ENCODE assay signal across 26 mouse cellular contexts in genomic region chrX:103298937-103299336, GRCm38 (mm10). TPM values are rescaled to one million over a fixed set of nuclear protein-coding genes. Genes with fewer than 3 reads are reported as not detected.
DNase-seq lines count a peak whose midpoint lies in the region; ATAC-seq and TF ChIP-seq lines count a peak whose summit lies in the region.
"Had no signal": no experiment of that assay in that cellular context is flagged by ENCODE, and none has a peak within 500 bp of the region (broad histone marks: within the 10 kb centered on the region; RNA-seq: fewer than 3 reads in every experiment).

No protein-coding gene starts in this region.

- H3K9ac ChIP-seq in CH12.LX (ENCODE audit: insufficient read depth, low read depth) = no peak overlapping the region
- H3K9ac ChIP-seq in forebrain, embryonic 16.5 days (replicated peaks; ENCODE audit: low read depth, low read length) = no peak overlapping the region
- no peak overlapping the region for H3K9ac ChIP-seq in hindbrain, embryonic 16.5 days (ENCODE audit: low read depth, low read length)
- H3K9ac ChIP-seq in midbrain, embryonic 11.5 days (ENCODE audit: low read length) = no peak overlapping the region
- H3K9ac ChIP-seq: forebrain, embryonic 13.5 days; heart, embryonic 13.5 days; hindbrain, embryonic 15.5 days had no signal

- no peak for TF ChIP-seq EP300 in CH12.LX (IDR thresholded peaks at IDR 0.05; ENCODE audit: low read length)

- no peaks in the 10 kb centered on the region for H3K4me1 ChIP-seq in CH12.LX (ENCODE audit: control insufficient read depth in 1 of 2, insufficient read depth in 2 of 2)
- H3K4me1 ChIP-seq in forebrain, embryonic 16.5 days (replicated peaks; ENCODE audit: control insufficient read depth, insufficient read depth, low read length) = no peaks in the 10 kb centered on the region
- no peaks in the 10 kb centered on the region for H3K4me1 ChIP-seq in hindbrain, embryonic 16.5 days (ENCODE audit: control insufficient read depth, insufficient read depth, low read depth, low read length)
- no peaks in the 10 kb centered on the region for H3K4me1 ChIP-seq in midbrain, embryonic 11.5 days (ENCODE audit: control insufficient read depth, insufficient read depth, low read length)
- H3K4me1 ChIP-seq: embryonic facial prominence, embryonic 10.5 days; forebrain, embryonic 13.5 days; heart, embryonic 13.5 days; hindbrain, embryonic 15.5 days had no signal

- 66% methylated on average over 4 of the region's 4 CpGs for WGBS in forebrain, embryonic 16.5 days
- 68% methylated on average over 4 of the region's 4 CpGs for WGBS in hindbrain, embryonic 16.5 days
- WGBS in midbrain, embryonic 11.5 days = 73% methylated on average over 4 of the region's 4 CpGs

- no peak for ATAC-seq in forebrain, embryonic 16.5 days
- no peak for ATAC-seq in hindbrain, embryonic 16.5 days
- ATAC-seq in midbrain, embryonic 11.5 days (ENCODE audit: low FRiP score) = no peak
- ATAC-seq: CD4-positive, CD25-positive, alpha-beta regulatory T cell, adult 4 months; forebrain, embryonic 13.5 days; inflammation-experienced regulatory T-cells, adult 6 months; intestine, postnatal 0 days had no signal

- H3K36me3 ChIP-seq in CH12.LX (replicated peaks in 1 of 2; ENCODE audit: control insufficient read depth in 1 of 2, insufficient read depth in 1 of 2, low read length in 1 of 2) = no peaks in the 10 kb centered on the region
- no peaks in the 10 kb centered on the region for H3K36me3 ChIP-seq in forebrain, embryonic 16.5 days (ENCODE audit: control insufficient read depth, insufficient read depth)
- no peaks in the 10 kb centered on the region for H3K36me3 ChIP-seq in hindbrain, embryonic 16.5 days (ENCODE audit: control insufficient read depth, insufficient read depth, low read length)
- H3K36me3 ChIP-seq in midbrain, embryonic 11.5 days (ENCODE audit: control insufficient read depth, insufficient read depth, low read length) = no peaks in the 10 kb centered on the region
- H3K36me3 ChIP-seq: embryonic facial prominence, embryonic 10.5 days; heart, embryonic 13.5 days; hindbrain, embryonic 15.5 days had no signal

- H3K79me2 ChIP-seq in CH12.LX (replicated peaks; ENCODE audit: control insufficient read depth, extremely low read depth, insufficient read depth, poor library complexity, severe bottlenecking) = no peaks in the 10 kb centered on the region

- dilution Hi-C loops in CH12.LX (cut with MboI; ENCODE audit: extremely low pct_ligation_motif_present, extremely low pct_unique_long_range_greater_than_20kb, low sequenced_read_pairs) = no loop called here

- no peaks in the 10 kb centered on the region for H3K27me3 ChIP-seq in CH12.LX (replicated peaks)
- H3K27me3 ChIP-seq in forebrain, embryonic 16.5 days (replicated peaks; ENCODE audit: control insufficient read depth, insufficient read depth, low read length) = peaks cover 5% of the 10 kb centered on the region; the same call in 1 of the 2 replicates
- peaks cover 12% of the 10 kb centered on the region; the same call in 1 of the 2 replicates for H3K27me3 ChIP-seq in hindbrain, embryonic 16.5 days (replicated peaks; ENCODE audit: control insufficient read depth, insufficient read depth, low read length)
- peaks cover 32% of the 10 kb centered on the region for H3K27me3 ChIP-seq in midbrain, embryonic 11.5 days (ENCODE audit: control insufficient read depth, insufficient read depth, low read length)

- H3K4me2 ChIP-seq in CH12.LX (ENCODE audit: insufficient read depth, low read depth, poor library complexity, severe bottlenecking) = no peak overlapping the region
- H3K4me2 ChIP-seq in forebrain, embryonic 16.5 days (ENCODE audit: low read length) = no peak overlapping the region
- no peak overlapping the region for H3K4me2 ChIP-seq in hindbrain, embryonic 16.5 days (ENCODE audit: low read length)
- H3K4me2 ChIP-seq in midbrain, embryonic 11.5 days = no peak overlapping the region
- H3K4me2 ChIP-seq: forebrain, embryonic 13.5 days; heart, embryonic 13.5 days; hindbrain, embryonic 15.5 days had no signal

- TF ChIP-seq POLR2A in CH12.LX (IDR thresholded peaks at IDR 0.05; ENCODE audit: low read depth, low read length) = no peak

- no peak for TF ChIP-seq CTCF in CH12.LX (conservative IDR thresholded peaks at IDR 0.05 in 1 of 2, IDR thresholded peaks at IDR 0.05 in 1 of 2; ENCODE audit: low read depth in 2 of 2, low read length in 2 of 2)

- H3K9me3 ChIP-seq in CH12.LX (replicated peaks; ENCODE audit: low read length) = no peaks in the 10 kb centered on the region
- H3K9me3 ChIP-seq in forebrain, embryonic 16.5 days (ENCODE audit: control insufficient read depth, low read length) = no peaks in the 10 kb centered on the region
- no peaks in the 10 kb centered on the region for H3K9me3 ChIP-seq in hindbrain, embryonic 16.5 days (ENCODE audit: control insufficient read depth, low read length)
- no peaks in the 10 kb centered on the region for H3K9me3 ChIP-seq in midbrain, embryonic 11.5 days (ENCODE audit: control insufficient read depth, low read length)
- H3K9me3 ChIP-seq: embryonic facial prominence, embryonic 10.5 days; forebrain, embryonic 13.5 days; heart, embryonic 13.5 days; hindbrain, embryonic 15.5 days had no signal

- in situ Hi-C loops in CH12.LX (cut with MboI; ENCODE audit: low pct_ligation_motif_present, low pct_unique_long_range_greater_than_20kb, low sequenced_read_pairs) = no loop called here

- H3K4me3 ChIP-seq in CH12.LX (replicated peaks in 1 of 3; ENCODE audit: low read depth in 2 of 3, low read length in 2 of 3, poor library complexity in 1 of 3) = no peak overlapping the region
- H3K4me3 ChIP-seq in forebrain, embryonic 16.5 days (replicated peaks; ENCODE audit: low read length) = no peak overlapping the region
- no peak overlapping the region for H3K4me3 ChIP-seq in hindbrain, embryonic 16.5 days (ENCODE audit: low read length)
- H3K4me3 ChIP-seq in midbrain, embryonic 11.5 days (ENCODE audit: low read depth, low read length) = no peak overlapping the region
- H3K4me3 ChIP-seq: embryonic facial prominence, embryonic 10.5 days; forebrain, embryonic 13.5 days; heart, embryonic 13.5 days; hindbrain, embryonic 15.5 days had no signal

- no peak overlapping the region for H3K27ac ChIP-seq in CH12.LX (ENCODE audit: insufficient read depth, low read depth)
- no peak overlapping the region for H3K27ac ChIP-seq in forebrain, embryonic 16.5 days (ENCODE audit: low read length)
- no peak overlapping the region for H3K27ac ChIP-seq in hindbrain, embryonic 16.5 days (ENCODE audit: low read depth, low read length)
- H3K27ac ChIP-seq in midbrain, embryonic 11.5 days (ENCODE audit: low read depth, low read length) = no peak overlapping the region
- H3K27ac ChIP-seq: embryonic facial prominence, embryonic 10.5 days; forebrain, embryonic 13.5 days; heart, embryonic 13.5 days; hindbrain, embryonic 15.5 days had no signal

- TF ChIP-seq RAD21 in CH12.LX (IDR thresholded peaks at IDR 0.05; ENCODE audit: low read depth, low read length) = no peak

- DNase-seq in adrenal gland, postnatal 14 days = peak; percentile 6
- no peak for DNase-seq in adrenal gland, adult 18-20 months (ENCODE audit: low spot score in 2 of 2)
- peak; percentile 51 for DNase-seq in 3134 (ENCODE audit: extremely low read depth, insufficient read length, low spot score)
- DNase-seq in CH12.LX (ENCODE audit: extremely low read depth) = no peak
- DNase-seq in brain, adult 2 months (ENCODE audit: low read depth, low spot score) = peak; percentile 56
- no peak for DNase-seq in midbrain, embryonic 11.5 days (ENCODE audit: low spot score, missing footprints)
- DNase-seq: adrenal gland, postnatal 10 days; cerebellum, adult 18-20 months; cerebellum, adult 9-11 months; gastrocnemius, postnatal 36 days; heart, adult 11 months; heart, postnatal 36 days had no signal

TF ChIP-seq in CH12.LX, 34 proteins besides CTCF, POLR2A, EP300 and RAD21:
- TF ChIP-seq MEF2A (IDR thresholded peaks at IDR 0.05; ENCODE audit: borderline replicate concordance, low read depth, low read length) (no peak), MAX (IDR thresholded peaks at IDR 0.05; ENCODE audit: low read length) (no peak), BHLHE40 (IDR thresholded peaks at IDR 0.05; ENCODE audit: low read depth, low read length) (peak; percentile 16; the same call in 1 of the 2 replicates), MAFK (IDR thresholded peaks at IDR 0.05; ENCODE audit: insufficient replicate concordance, low read length) (no peak)

RNA-seq across cellular contexts. Expression of gene Cdx4, which starts 22.3 kb away (rescaled TPM):
- not detected in 2 replicates for total RNA-seq in adrenal gland, postnatal 14 days (2021)
- total RNA-seq in adrenal gland, adult 18-20 months (2021) = not detected
- total RNA-seq in CH12.LX (2012; rRNA removed) = not detected in 2 replicates
- total RNA-seq in CH12.LX (2014; rRNA removed) = not detected in 2 replicates
- not detected in 2 replicates for polyA plus RNA-seq in CH12.LX (2012; ENCODE audit: insufficient read length, low read depth)
- polyA plus RNA-seq in forebrain, embryonic 16.5 days (2015; fragmentation: Nextera tagmentation; extraction: Ambion mirVana) = not detected in 2 replicates
- polyA plus RNA-seq in hindbrain, embryonic 16.5 days (2015; fragmentation: Nextera tagmentation; extraction: Ambion mirVana) = not detected in 2 replicates
- polyA plus RNA-seq in midbrain, embryonic 11.5 days (2014; fragmentation: Nextera tagmentation; extraction: Ambion mirVana) = not detected in 2 replicates
- total RNA-seq: adrenal gland, postnatal 10 days; gastrocnemius, adult 8-10 months; gastrocnemius, postnatal 36 days; heart, postnatal 36 days; MEL had no signal
- polyA plus RNA-seq: CD4-positive, CD25-positive, alpha-beta regulatory T cell, adult 4 months; embryonic facial prominence, embryonic 10.5 days; embryonic facial prominence, embryonic 14.5 days; forebrain, embryonic 13.5 days; heart, embryonic 13.5 days; heart, postnatal 0 days; hindbrain, embryonic 11.5 days; hindbrain, embryonic 15.5 days; inflammation-experienced regulatory T-cells, adult 6 months; intestine, postnatal 0 days had no signal

RNA-seq across cellular contexts. Expression of gene Chic1, which starts 57.3 kb away (rescaled TPM):
- 5.5 and 5.7 TPM in 2 replicates for total RNA-seq in adrenal gland, postnatal 14 days (2021)
- total RNA-seq in adrenal gland, adult 18-20 months (2021) = 1 to 10 TPM; 6.1 to 6.5 TPM
- total RNA-seq in CH12.LX (2012; rRNA removed) = not detected in 2 replicates
- total RNA-seq in CH12.LX (2014; rRNA removed) = not detected in 2 replicates
- not detected in 2 replicates for polyA plus RNA-seq in CH12.LX (2012; ENCODE audit: insufficient read length, low read depth)
- polyA plus RNA-seq in forebrain, embryonic 16.5 days (2015; fragmentation: Nextera tagmentation; extraction: Ambion mirVana) = 6.2 and 7.4 TPM in 2 replicates
- polyA plus RNA-seq in hindbrain, embryonic 16.5 days (2015; fragmentation: Nextera tagmentation; extraction: Ambion mirVana) = 5.9 and 6.8 TPM in 2 replicates
- polyA plus RNA-seq in midbrain, embryonic 11.5 days (2014; fragmentation: Nextera tagmentation; extraction: Ambion mirVana) = 5.5 and 6.6 TPM in 2 replicates
- total RNA-seq: MEL had no signal

Comparison
In these comparisons a context has a peak if more than half of its experiments do, and no peak if none do; other contexts are left out.
1. DNase-seq: peak in adrenal gland, postnatal 14 days (single experiment), 3134 (single experiment) and brain, adult 2 months (single experiment); none in adrenal gland, adult 18-20 months (0 of 2), CH12.LX (single experiment) and midbrain, embryonic 11.5 days (single experiment).